Mouse (Mus musculus) neutrophil, adult 59 days (primary cell): ENCODE measurements around the gene Klb. TPM values are rescaled to one million over a fixed set of nuclear protein-coding genes. Genes with fewer than 3 reads are reported as not detected.

Source experiments
- total RNA-seq, 2 experiments: library from RNA; stranded (reverse); gene quantifications; 1 replicate in 1 of 2; 2 replicates in 1 of 2; pipeline ENCODE4 v1.2.4; 2023

Gene Klb
- not detected for total RNA-seq

GRCm38 (mm10) chr5:65348168-65348567, at the start of gene Klb:
Gene Klb, plus strand, starts transcription at chr5:65348314.

DNA sequence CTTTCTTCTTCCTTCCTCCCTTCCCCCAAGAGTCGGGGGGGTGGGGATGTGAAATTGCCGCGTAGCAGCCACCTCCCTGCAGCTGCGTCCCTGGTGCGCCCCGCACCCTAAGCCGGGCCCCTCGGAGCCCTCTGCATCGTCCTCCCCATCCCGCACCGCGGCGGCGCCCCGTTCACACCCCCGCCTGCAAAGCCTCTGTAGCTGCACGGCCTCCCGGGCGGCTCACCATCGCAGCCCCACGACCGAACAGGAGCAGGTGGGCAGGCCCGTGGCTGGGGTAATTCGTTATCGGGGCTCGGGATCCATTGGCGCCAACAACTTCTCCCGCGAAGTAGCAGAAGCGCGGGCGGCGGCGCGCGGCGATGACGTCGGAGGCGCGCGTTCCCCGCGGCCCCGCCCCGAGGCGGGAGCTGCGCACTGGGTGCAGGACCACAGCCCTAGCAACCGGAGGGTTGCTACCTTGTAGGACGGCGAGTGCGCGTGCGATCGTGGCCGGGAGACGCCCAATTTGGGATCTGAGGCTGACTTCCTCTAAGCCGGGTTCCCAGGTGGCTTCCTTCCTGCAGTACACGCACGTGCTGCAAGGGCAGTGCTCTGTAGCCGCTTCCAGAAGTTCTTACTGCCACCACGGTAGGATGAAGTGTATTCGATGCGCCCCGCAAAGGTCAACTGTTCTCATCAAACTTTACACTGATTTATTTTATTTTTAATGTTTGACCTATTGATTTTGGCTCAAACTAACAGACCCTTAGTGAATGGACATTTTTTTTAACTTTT, 12.6 kb upstream of the Klb start, which contains the start of gene Rfc1:
TSS of gene Rfc1 (minus strand) at position 373 of the 777 bp plus-strand sequence.

DNA sequence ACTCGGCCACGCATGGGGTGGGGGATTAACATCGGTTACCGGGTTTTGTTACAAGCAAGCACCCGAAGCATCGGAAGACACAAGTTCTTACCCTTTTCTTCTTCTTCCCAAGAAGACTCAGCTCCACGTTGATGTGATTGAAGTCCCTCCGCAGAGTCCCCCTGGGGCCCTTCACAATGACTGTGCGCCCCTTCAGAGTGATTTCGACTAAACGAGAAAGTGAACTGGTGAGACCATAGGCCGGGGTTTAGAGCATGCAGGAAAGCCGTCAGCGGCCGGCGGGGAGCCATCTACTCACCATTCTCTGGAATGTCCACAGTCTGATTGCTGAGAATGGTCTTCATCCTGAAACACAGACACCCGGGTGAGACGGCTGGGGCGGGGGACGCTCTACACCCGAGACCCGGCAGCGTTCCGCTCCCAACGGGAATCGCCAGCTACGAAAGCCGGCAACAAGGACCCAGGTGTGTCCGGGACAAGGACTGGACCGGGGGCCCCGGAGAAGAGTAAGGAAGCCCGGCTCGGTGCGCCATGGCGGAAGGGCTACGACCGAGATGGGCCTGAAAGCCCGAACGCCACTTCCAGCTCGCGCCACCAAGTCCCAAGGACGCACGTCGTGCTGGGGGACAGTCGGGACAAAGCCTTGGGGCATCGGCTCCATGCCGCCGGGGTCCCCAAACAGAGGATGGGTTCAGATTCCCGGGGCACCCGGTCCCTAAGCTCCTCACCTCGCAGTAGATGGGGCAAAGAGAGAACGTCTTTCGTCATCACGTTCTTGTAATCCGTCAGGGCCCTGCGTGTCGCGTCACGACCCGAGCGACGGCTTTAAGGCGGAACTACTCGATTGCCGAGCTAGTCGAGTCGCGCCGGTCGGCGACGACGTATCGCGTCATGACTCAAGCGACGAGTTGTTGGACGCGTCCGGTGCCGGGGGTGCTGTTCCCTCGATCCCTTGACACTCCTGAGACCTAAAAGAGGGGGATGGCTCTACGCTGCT, 42.8 kb downstream of the Klb start, which contains the start of the genes Rpl9 and Lias:
TSS of gene Rpl9 (minus strand) at position 797 of the 997 bp plus-strand sequence.
TSS of gene Lias (plus strand) at position 850 of the 997 bp plus-strand sequence.

Other genes starting within 250 kb of the Klb start
- gene Klhl5, start 240.8 kb upstream of the Klb start, total RNA-seq: 10 to 100 TPM; 47.8 to 48.1 TPM
- under 1 TPM; 0.49 to 0.51 TPM for gene Wdr19, start 148.6 kb upstream of the Klb start, total RNA-seq
- 10 to 100 TPM; 56.5 to 64.7 TPM for gene Rfc1, start 12.6 kb upstream of the Klb start, total RNA-seq
- 100 to 1,000 TPM; 789 to 800 TPM for gene Rpl9, start 43.1 kb downstream of the Klb start, total RNA-seq
- 10 to 100 TPM; 20.8 to 22.7 TPM for gene Lias, start 43.2 kb downstream of the Klb start, total RNA-seq
- gene Ugdh, start 87.6 kb downstream of the Klb start, total RNA-seq: 10 to 100 TPM; 72.4 to 80.9 TPM
- gene Gm43552, start 144.5 kb downstream of the Klb start, total RNA-seq: not detected
- 100 to 1,000 TPM; 184 to 185 TPM for gene Smim14, start 188.9 kb downstream of the Klb start, total RNA-seq
- 10 to 100 TPM; 54.7 to 55.9 TPM for gene Ube2k, start 188.9 kb downstream of the Klb start, total RNA-seq